Mouse (Mus musculus) E14TG2a.4 (cell line): ENCODE results near the gene Ern2.

Experiments
- CTCF ChIP-seq: conservative IDR thresholded peaks from 2 replicates; pipeline ENCODE4 v1.5.1; 2014; ENCODE audit warnings: low read length
- POU5F1 ChIP-seq: IDR thresholded peaks from 2 replicates; pipeline ENCODE4 v1.6.1; 2014; ENCODE audit warnings: low read length, borderline replicate concordance

GRCm38 (mm10) chr7:122219315-122219801 is 33.4 kb upstream of the Ern2 start, which contains the start of gene Chp2:
- TF ChIP-seq CTCF: no peak
- no peak for TF ChIP-seq POU5F1
